Mouse (Mus musculus) ES-Bruce4 (cell line): Measurements from ENCODE around the gene Ntf5. TPM values are rescaled to one million over a fixed set of nuclear protein-coding genes. Genes with fewer than 3 reads are reported as not detected.
"Not testable (repeated sequence)": the region's sequence is repeated elsewhere in the genome, so short reads cannot be mapped to it uniquely, and the experiment has no call there.

Source experiments
- H3K27ac ChIP-seq: 2 replicates; pipeline ENCODE4 v1.5.1; 2012; ENCODE audit warnings: low read length, inconsistent platforms; ENCODE audit not compliant: insufficient read depth
- H3K27me3 ChIP-seq: 2 replicates; pipeline ENCODE4 v1.6.1; 2012; ENCODE audit warnings: mild to moderate bottlenecking, low read length, inconsistent platforms; ENCODE audit not compliant: control insufficient read depth, poor library complexity, insufficient read depth, severe bottlenecking
- H3K36me3 ChIP-seq: 2 replicates; pipeline ENCODE4 v1.6.1; 2012; ENCODE audit warnings: inconsistent platforms, mild to moderate bottlenecking, low read length, moderate library complexity; ENCODE audit not compliant: control insufficient read depth, poor library complexity, insufficient read depth, severe bottlenecking
- H3K4me1 ChIP-seq: one replicate; pipeline ENCODE4 v1.8.1; 2011; ENCODE audit warnings: low read length; ENCODE audit not compliant: control insufficient read depth, insufficient read depth
- H3K4me3 ChIP-seq: 2 replicates; pipeline ENCODE4 v1.5.1; 2011; ENCODE audit warnings: low read depth, mild to moderate bottlenecking, low read length
- H3K9ac ChIP-seq: 2 replicates; pipeline ENCODE4 v1.6.1; 2012; ENCODE audit warnings: low read depth, mild to moderate bottlenecking, inconsistent platforms; ENCODE audit not compliant: poor library complexity, severe bottlenecking
- H3K9me3 ChIP-seq: replicated peaks from 2 replicates; pipeline ENCODE4 v1.6.1; 2012; ENCODE audit warnings: mild to moderate bottlenecking, low read length, inconsistent platforms; ENCODE audit not compliant: control insufficient read depth, poor library complexity, insufficient read depth, severe bottlenecking
- CTCF ChIP-seq: IDR thresholded peaks from one replicate; pipeline ENCODE4 v1.8.1; 2011; ENCODE audit warnings: low read depth, low read length
- EP300 ChIP-seq: IDR thresholded peaks from 2 replicates; pipeline ENCODE4 v1.6.1; 2011; ENCODE audit warnings: low read depth, low read length; ENCODE audit not compliant: insufficient read depth
- POLR2A ChIP-seq: IDR thresholded peaks from one replicate; pipeline ENCODE4 v1.8.1; 2011; ENCODE audit warnings: low read length; ENCODE audit not compliant: insufficient read depth
- polyA plus RNA-seq: library from polyadenylated mRNA; stranded (reverse); fragments of >200 nt; gene quantifications from 2 replicates; pipeline ENCODE4 v1.2.4, GENCODE M21; 2011; ENCODE audit warnings: low read depth; ENCODE audit not compliant: missing spikeins, insufficient read depth, insufficient read length

Gene Ntf5
- polyA plus RNA-seq, 1 experiment, result 5.0 TPM

- no peak overlapping the region for H3K9ac ChIP-seq
- no peak for TF ChIP-seq CTCF
- no peak for TF ChIP-seq POLR2A
- no peak for TF ChIP-seq EP300
- no peak overlapping the region for H3K4me3 ChIP-seq
- no peaks in the 10 kb centered on the region for H3K4me1 ChIP-seq
- H3K27ac ChIP-seq, result no peak overlapping the region
- no peaks in the 10 kb centered on the region for H3K27me3 ChIP-seq
- H3K36me3 ChIP-seq, result peaks cover 63% of the 10 kb centered on the region
- no peaks in the 10 kb centered on the region for H3K9me3 ChIP-seq
Observed at GRCm38 (mm10) chr7:45376057-45376456, 37.4 kb upstream of the Ntf5 start.

GRCm38 (mm10) chr7:45386077-45386476 is 27.4 kb upstream of the Ntf5 start:
- Histone ChIP-seq H3K9me3 (no peaks in the 10 kb centered on the region), H3K4me3 (no peak overlapping the region), H3K4me1 (no peaks in the 10 kb centered on the region), H3K36me3 (peaks cover 97% of the 10 kb centered on the region), H3K27ac (no peak overlapping the region), H3K27me3 (no peaks in the 10 kb centered on the region), H3K9ac (no peak overlapping the region)
- TF ChIP-seq CTCF, result peak; percentile 9
- no peak for TF ChIP-seq EP300

- Histone ChIP-seq H3K9me3 (no peaks in the 10 kb centered on the region), H3K36me3 (peaks cover 41% of the 10 kb centered on the region), H3K27me3 (no peaks in the 10 kb centered on the region), H3K27ac (peak overlapping the region; percentile 75), H3K9ac (peak overlapping the region; percentile 86), H3K4me3 (peak overlapping the region; percentile 79), H3K4me1 (peaks cover 9% of the 10 kb centered on the region)
- TF ChIP-seq CTCF (no peak), POLR2A (no peak), EP300 (no peak)
Observed at GRCm38 (mm10) chr7:45395129-45395541, 18.4 kb upstream of the Ntf5 start.

- no peaks in the 10 kb centered on the region for H3K9me3 ChIP-seq
- peaks cover 35% of the 10 kb centered on the region for H3K36me3 ChIP-seq
- peak within 1 kb of the TSS; percentile 86 for H3K9ac ChIP-seq
- peak within 1 kb of the TSS; percentile 77 for H3K27ac ChIP-seq
- H3K4me3 ChIP-seq, result peak within 1 kb of the TSS; percentile 79
- H3K27me3 ChIP-seq, result no peaks in the 10 kb centered on the region
- H3K4me1 ChIP-seq, result peaks cover 9% of the 10 kb centered on the region
- no peak for TF ChIP-seq CTCF
- 0 out of 2 replicates have a peak, but pooled peaks have one; percentile 1 for TF ChIP-seq EP300
- TF ChIP-seq POLR2A, result peak; percentile 72
Observed at GRCm38 (mm10) chr7:45395578-45396336, 17.7 kb upstream of the Ntf5 start, which contains the start of gene Snrnp70. Gene Snrnp70, minus strand, starts transcription at chr7:45395742.

GRCm38 (mm10) chr7:45396337-45396775 is 17.1 kb upstream of the Ntf5 start:
- not testable (repeated sequence) for H3K27me3 ChIP-seq, H3K9me3 ChIP-seq, H3K4me1 ChIP-seq
- Histone ChIP-seq H3K27ac (peak overlapping the region; percentile 77; the same call in 1 of the 2 replicates), H3K4me3 (peak overlapping the region; percentile 74), H3K9ac (peak overlapping the region; percentile 50), H3K36me3 (peaks cover 31% of the 10 kb centered on the region)

- H3K4me3 ChIP-seq, result no peak overlapping the region
- H3K27me3 ChIP-seq, result no peaks in the 10 kb centered on the region
- peaks cover 26% of the 10 kb centered on the region for H3K36me3 ChIP-seq
- no peak for TF ChIP-seq EP300
- TF ChIP-seq CTCF, result no peak
- TF ChIP-seq POLR2A, result no peak
- H3K9me3 ChIP-seq, result no peaks in the 10 kb centered on the region
- peaks cover 9% of the 10 kb centered on the region for H3K4me1 ChIP-seq
- H3K27ac ChIP-seq, result peak overlapping the region; percentile 93
- H3K9ac ChIP-seq, result peak overlapping the region; percentile 50
Observed at GRCm38 (mm10) chr7:45396787-45397186, 16.7 kb upstream of the Ntf5 start.
